Mouse (Mus musculus) megakaryocyte, embryonic 14.5 days (primary cell): ENCODE data around the gene Jmjd7. TPM values are rescaled to one million over a fixed set of nuclear protein-coding genes. Genes with fewer than 3 reads are reported as not detected.
A peak's percentile ranks its signal among the peaks of the same experiment; 100 is the strongest.

ENCODE experiments used
- H3K27me3 ChIP-seq: replicated peaks from 2 replicates; pipeline ENCODE3; 2012; ENCODE audit warnings: inconsistent platforms
- H3K36me3 ChIP-seq: replicated peaks from 2 replicates; pipeline ENCODE3; 2012; ENCODE audit warnings: low read length, inconsistent platforms, mixed read lengths
- H3K4me1 ChIP-seq: 2 replicates; pipeline ENCODE4 v1.6.1; 2012; ENCODE audit warnings: inconsistent platforms
- H3K4me3 ChIP-seq: replicated peaks from 2 replicates; pipeline ENCODE3; 2012; ENCODE audit warnings: moderate library complexity, mild to moderate bottlenecking, inconsistent platforms
- H3K9me3 ChIP-seq: 2 replicates; pipeline ENCODE4 v1.6.1; 2012; ENCODE audit warnings: inconsistent platforms
- FLI1 ChIP-seq: IDR thresholded peaks from 2 replicates; pipeline ENCODE4 v1.6.1; 2012; ENCODE audit warnings: low read length, inconsistent platforms, mixed read lengths
- GATA1 ChIP-seq: IDR thresholded peaks from 3 replicates; pipeline ENCODE4 v1.6.1; 2012; ENCODE audit warnings: mixed read lengths, low read length, inconsistent platforms, borderline replicate concordance
- polyA plus RNA-seq: library from polyadenylated mRNA; stranded (reverse); fragments of >175 nt; gene quantifications from 2 replicates; pipeline ENCODE4 v1.2.3, GENCODE M21; 2012; ENCODE audit warnings: low replicate concordance; ENCODE audit not compliant: insufficient read depth

Jmjd7 gene
- polyA plus RNA-seq: 4.2 and 5.5 TPM in 2 replicates

DNA sequence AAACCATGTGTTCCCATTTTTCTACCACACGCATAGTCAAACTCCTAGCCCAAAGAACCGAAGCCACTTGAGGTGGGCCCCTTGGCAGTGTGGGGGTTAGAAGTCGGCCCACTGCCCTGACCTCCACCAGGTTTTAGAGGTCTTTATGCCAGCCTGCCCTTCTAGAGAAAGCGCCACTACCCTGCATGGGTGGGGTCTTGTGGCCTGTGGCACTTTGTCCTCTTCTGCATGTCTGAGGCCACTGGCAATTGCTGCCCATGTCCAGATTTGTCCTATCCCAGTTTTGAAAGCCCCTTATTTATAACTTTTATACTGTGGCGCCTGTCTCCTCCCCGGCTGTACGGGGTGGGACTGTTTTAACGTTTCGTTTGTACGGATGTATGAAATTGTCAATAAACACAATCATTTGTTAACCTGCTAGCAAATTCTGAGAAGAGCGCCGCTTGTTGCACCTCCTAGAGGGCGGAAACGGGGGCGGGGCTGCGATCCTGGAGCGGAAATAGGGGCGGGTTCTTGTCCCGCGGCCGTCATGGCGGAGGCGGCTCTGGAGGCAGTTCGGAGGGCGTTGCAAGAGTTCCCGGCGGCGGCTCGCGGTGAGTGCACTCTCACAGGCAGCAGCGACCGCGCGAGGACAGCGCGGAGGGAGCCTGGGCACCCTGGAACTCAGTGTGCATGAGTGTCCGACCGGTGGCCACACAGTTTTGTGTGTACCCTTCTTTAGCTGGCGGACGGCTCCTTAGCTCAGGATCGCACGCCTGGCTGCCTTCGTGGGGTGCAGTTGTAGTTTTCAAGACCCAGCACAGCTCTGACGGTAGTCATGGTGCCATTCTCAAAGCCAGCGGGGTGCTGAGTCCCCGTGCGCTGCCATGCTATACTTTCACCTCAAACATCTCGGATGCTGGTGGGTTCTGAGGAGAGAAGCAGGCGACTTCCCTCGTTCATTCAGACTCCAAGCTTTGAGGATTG lies at the start of gene Jmjd7, which contains the start of gene Gm28042:
Jmjd7 (plus strand) TSS at position 500 of the 966 bp plus-strand sequence.
Gm28042 (plus strand) TSS at position 510 of the 966 bp plus-strand sequence.
- H3K27me3 ChIP-seq: peaks cover 7% of the 10 kb centered on the region
- peak within 1 kb of the TSS; percentile 93 for H3K4me3 ChIP-seq
- TF ChIP-seq FLI1: 0 out of 2 replicates have a peak, but pooled peaks have one; percentile 34
- TF ChIP-seq GATA1: no peak
- no peaks in the 10 kb centered on the region for H3K9me3 ChIP-seq
- peaks cover 48% of the 10 kb centered on the region for H3K36me3 ChIP-seq
- peaks cover 27% of the 10 kb centered on the region for H3K4me1 ChIP-seq

DNA sequence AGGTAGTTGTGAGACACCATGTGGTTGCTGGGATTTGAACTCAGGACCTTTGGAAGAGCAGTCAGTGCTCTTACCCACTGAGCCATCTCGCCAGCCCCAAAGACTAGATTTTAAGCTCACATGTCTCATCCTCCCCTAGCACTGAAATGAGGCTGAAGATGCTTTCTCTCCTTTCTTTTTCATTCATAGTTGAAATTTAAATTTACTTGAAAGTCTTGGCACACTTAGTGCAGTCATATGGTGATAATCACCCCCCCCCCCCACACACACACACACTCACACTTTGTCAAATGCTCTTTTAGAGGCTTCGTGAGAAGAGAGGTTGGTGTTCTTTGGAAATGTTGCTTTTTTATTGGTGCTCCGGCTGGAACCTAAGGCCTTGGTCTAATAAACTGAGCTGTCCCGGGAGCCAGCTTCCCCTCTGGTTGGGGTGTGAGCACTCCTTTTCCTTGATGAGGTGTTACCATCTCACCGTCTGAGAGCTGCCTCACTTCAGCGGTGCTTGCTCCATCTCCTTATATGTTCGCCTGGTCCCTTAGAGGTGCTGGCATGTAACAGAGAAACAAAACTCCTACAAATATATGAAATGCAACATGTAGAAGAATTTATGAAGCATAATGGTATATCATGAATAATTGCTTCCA lies 46.8 kb upstream of the Jmjd7 start:
- Histone ChIP-seq H3K36me3 (peaks cover 9% of the 10 kb centered on the region), H3K4me1 (peaks cover 23% of the 10 kb centered on the region), H3K4me3 (no peak overlapping the region), H3K9me3 (no peaks in the 10 kb centered on the region), H3K27me3 (peaks cover 3% of the 10 kb centered on the region)
- no peak for TF ChIP-seq GATA1
- no peak for TF ChIP-seq FLI1

DNA sequence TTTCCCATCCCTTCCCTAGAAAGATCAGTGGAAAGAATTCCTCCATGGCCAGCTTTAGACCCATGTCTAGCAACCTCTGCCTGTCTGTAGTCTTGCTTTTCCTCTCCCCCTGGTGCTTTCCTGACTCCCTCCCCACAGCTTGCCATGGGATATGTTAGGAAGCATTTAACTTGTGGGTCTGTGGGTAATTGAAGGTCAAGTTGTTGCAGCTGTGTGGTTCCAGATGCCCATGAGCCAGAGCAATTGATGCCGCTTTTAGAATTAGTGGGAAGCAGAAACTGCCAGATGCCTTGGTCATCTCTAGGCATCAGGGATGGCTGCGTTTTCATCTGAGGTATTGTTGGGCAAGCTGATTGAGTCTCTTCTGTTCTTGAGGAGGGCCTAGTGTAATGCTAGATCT lies 45.7 kb upstream of the Jmjd7 start:
- Histone ChIP-seq H3K4me1 (peaks cover 30% of the 10 kb centered on the region), H3K36me3 (peaks cover 9% of the 10 kb centered on the region), H3K27me3 (peaks cover 3% of the 10 kb centered on the region), H3K9me3 (no peaks in the 10 kb centered on the region), H3K4me3 (no peak overlapping the region)
- TF ChIP-seq FLI1 (no peak), GATA1 (no peak)

DNA sequence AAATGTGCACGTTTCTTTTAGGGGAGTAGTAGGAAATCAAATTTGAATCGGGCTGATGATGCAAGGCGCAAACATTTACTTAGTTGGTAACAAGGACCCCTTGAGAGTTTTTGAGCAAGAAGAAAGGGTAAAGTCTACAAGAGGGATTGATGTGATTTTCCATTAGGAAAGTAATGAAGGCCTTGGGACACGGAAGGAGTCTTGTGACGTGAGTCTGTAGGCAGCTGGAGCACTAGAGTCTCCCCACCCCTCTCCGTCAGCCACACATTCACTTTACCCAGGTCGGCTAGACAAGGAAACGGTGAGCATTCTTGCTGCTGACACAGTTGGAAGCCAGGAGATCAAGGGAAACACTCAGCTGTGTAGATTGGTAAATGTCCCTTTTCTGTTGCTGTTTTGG lies 41.4 kb upstream of the Jmjd7 start:
- Histone ChIP-seq H3K4me3 (no peak overlapping the region), H3K36me3 (peaks cover 9% of the 10 kb centered on the region), H3K27me3 (no peaks in the 10 kb centered on the region), H3K9me3 (no peaks in the 10 kb centered on the region), H3K4me1 (peaks cover 24% of the 10 kb centered on the region)
- TF ChIP-seq GATA1: no peak
- TF ChIP-seq FLI1: no peak

DNA sequence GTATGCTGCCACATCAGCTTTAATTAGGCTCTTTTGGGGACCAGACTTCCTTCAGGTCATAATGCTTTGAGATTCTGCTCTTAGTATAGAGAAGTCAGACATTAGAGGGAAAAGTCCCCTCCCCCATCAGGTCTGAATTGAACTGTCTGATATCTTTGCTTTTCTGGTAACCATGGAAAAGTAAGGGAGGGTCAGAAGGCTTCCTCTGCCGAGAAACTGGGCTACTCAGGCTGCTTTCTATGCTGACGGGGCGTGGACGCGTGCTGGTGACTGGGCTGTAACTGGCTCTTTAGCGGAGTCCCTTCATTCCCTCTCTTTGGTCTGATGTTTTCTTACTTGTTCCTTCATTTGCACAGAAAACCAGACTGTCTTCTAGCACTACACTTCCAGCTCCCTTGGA lies 40.9 kb upstream of the Jmjd7 start:
- no peaks in the 10 kb centered on the region for H3K27me3 ChIP-seq
- peaks cover 24% of the 10 kb centered on the region for H3K4me1 ChIP-seq
- H3K36me3 ChIP-seq: peaks cover 8% of the 10 kb centered on the region
- peak overlapping the region; percentile 26 for H3K4me3 ChIP-seq
- TF ChIP-seq FLI1 (no peak), GATA1 (no peak)
- H3K9me3 ChIP-seq: no peaks in the 10 kb centered on the region

DNA sequence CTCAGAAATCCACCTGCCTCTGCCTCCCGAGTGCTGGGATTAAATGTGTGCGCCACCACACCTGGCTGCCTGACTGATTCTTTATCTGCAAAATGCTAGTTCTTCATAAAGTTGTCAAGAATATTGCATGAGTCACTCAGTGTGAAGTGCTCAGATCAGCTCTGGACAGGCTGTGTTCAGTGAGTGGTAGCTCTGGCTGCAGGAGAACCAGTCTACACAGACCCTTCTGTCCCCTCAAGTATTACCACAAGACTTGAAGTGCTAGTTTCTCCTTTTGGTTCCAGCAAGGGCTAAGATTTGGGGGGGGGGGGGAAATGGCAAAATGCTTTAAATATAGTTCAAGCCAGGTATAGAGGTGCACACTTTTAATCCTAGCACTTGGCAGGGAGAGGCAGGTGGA lies 39.8 kb upstream of the Jmjd7 start:
- TF ChIP-seq FLI1: no peak
- no peak for TF ChIP-seq GATA1
- H3K27me3 ChIP-seq: no peaks in the 10 kb centered on the region
- H3K9me3 ChIP-seq: no peaks in the 10 kb centered on the region
- peaks cover 27% of the 10 kb centered on the region for H3K4me1 ChIP-seq
- H3K4me3 ChIP-seq: no peak overlapping the region
- H3K36me3 ChIP-seq: peaks cover 5% of the 10 kb centered on the region

DNA sequence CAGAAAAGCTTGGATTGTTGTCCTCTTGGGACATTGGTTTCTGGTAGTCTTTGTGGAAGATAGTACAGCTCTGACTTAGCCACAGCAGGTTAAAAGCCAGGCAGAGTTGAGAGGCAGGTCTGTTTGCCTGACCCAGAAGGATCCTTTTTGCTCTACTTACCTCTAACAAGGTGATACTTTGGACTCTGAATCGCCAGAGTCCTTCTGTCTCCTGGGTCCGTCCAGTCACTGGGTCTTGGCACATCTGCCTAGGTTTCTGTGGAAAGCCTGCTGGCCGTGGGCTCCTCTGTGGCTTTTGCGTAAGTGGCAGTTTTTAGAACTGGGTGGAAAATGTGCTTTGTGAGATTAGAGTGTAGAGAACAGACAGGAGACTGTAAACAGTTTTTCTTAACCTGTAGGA lies 38.3 kb upstream of the Jmjd7 start:
- Histone ChIP-seq H3K4me3 (no peak overlapping the region), H3K27me3 (no peaks in the 10 kb centered on the region), H3K36me3 (peaks cover 3% of the 10 kb centered on the region), H3K4me1 (peaks cover 36% of the 10 kb centered on the region), H3K9me3 (no peaks in the 10 kb centered on the region)
- TF ChIP-seq GATA1: no peak
- TF ChIP-seq FLI1: no peak

DNA sequence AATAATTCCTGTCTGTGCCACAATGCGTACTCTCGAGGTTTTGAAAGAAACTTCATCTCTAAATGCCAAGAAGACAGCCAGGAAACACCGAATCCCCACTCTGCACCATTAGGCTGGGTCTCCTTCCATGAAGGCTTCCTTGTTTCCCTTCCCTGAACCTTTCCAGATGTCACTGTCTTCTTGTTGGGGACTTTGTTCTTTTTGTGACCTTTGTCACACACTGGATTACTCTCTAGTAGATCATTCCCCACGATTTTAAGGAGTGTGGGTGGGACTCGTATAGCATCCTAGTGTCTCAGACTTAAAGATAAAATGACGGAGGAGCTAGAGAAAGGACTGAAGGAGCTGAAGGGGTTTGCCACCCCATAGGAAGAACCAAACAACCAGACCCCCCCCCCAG lies 36.4 kb upstream of the Jmjd7 start:
- TF ChIP-seq GATA1: no peak
- no peak for TF ChIP-seq FLI1
- no peaks in the 10 kb centered on the region for H3K9me3 ChIP-seq
- peaks cover 45% of the 10 kb centered on the region for H3K4me1 ChIP-seq
- no peaks in the 10 kb centered on the region for H3K27me3 ChIP-seq
- no peak overlapping the region for H3K4me3 ChIP-seq
- H3K36me3 ChIP-seq: peaks cover 3% of the 10 kb centered on the region

DNA sequence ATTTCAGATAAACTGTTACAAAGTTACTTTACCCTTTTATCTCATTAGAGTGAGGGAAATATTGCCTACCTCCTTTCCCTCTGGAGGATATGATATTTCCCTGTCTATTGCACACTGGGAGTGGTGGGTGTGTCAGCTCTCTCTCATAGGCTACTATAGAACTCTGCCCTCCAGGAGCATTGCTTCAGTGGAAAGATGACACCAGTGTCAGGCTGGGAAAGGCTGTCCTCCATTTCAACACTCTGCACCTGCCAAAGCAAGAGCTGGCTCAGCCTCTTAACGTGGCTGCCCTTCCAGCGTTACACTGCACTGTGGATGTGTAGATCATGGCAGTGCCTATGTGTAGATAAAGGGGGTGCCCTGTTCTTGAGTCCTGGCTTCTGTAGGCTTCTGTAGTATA lies 34.9 kb upstream of the Jmjd7 start:
- H3K36me3 ChIP-seq: peaks cover 3% of the 10 kb centered on the region
- no peaks in the 10 kb centered on the region for H3K9me3 ChIP-seq
- TF ChIP-seq GATA1: no peak
- TF ChIP-seq FLI1: no peak
- peaks cover 42% of the 10 kb centered on the region for H3K4me1 ChIP-seq
- no peaks in the 10 kb centered on the region for H3K27me3 ChIP-seq
- H3K4me3 ChIP-seq: no peak overlapping the region

DNA sequence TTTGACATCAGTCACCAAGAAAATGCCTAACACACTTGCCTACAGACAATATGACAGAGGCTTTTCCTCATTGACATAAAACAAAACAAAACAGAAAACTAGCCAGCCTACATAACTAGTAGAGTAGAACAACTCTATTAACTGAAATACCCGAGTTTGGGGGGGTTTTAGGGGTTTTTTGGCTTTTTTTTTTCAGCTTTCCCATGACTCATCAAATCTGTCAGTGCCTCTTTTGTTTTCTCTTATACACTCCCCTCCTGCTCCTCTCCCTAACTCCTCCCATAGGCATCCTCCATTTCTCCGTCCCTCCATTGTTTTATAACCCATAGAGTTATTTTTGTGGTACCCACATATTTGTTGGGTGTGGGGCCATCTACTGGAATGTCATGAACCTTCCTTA lies 33.8 kb upstream of the Jmjd7 start:
- Histone ChIP-seq H3K27me3 (no peaks in the 10 kb centered on the region), H3K4me3 (no peak overlapping the region), H3K9me3 (no peaks in the 10 kb centered on the region)

More for the DNA sequence above, 33.8 kb upstream of the Jmjd7 start:
- Histone ChIP-seq H3K4me1 (peaks cover 45% of the 10 kb centered on the region), H3K36me3 (peaks cover 3% of the 10 kb centered on the region)
- TF ChIP-seq GATA1: no peak
- no peak for TF ChIP-seq FLI1
